Mouse (Mus musculus): ENCODE data around the gene Cdc27.
"Not testable (repeated sequence)": the region's sequence is repeated elsewhere in the genome, so short reads cannot be mapped to it uniquely, and the experiment has no call there.

Gene Cdc27

DNA sequence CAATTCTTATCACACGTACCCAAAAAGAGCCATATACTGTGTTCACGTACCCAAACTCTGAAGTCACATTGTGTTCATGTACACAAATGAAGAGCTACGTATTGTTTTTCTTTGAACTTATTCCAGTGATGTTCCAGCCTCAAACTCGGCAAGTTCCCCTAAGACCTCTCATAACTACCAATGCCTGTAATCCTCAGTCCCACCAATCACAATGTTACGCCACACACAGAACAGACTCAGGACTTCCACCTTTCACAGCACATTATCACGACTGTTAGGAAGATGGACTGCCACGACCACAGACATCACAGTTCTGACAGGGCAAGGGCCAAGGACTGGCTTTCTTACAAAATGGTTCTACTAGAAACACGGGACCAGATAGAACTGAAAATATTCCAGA lies 20.1 kb upstream of the Cdc27 start:
- DNase-seq = not testable (repeated sequence)

DNA sequence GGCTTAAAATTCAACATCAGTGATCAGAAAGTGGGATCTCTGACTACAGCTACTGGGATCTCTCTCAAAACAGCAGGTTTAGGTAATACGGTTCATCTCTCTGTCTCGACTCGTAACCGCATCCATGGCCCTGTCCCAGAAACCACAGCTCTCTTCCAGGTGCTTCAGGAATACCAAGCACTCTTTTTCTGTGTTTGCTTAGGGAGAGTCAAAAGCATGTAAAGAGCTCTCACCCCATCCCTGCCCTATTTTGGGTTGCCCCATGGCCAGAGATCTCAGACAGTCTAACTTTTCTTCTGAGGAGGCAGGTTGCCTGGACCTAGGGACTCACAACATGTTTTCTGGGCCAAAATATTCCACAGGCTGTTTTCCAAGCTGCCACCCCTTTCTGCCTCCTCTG lies 17.9 kb upstream of the Cdc27 start:
- DNase-seq = no peak

DNA sequence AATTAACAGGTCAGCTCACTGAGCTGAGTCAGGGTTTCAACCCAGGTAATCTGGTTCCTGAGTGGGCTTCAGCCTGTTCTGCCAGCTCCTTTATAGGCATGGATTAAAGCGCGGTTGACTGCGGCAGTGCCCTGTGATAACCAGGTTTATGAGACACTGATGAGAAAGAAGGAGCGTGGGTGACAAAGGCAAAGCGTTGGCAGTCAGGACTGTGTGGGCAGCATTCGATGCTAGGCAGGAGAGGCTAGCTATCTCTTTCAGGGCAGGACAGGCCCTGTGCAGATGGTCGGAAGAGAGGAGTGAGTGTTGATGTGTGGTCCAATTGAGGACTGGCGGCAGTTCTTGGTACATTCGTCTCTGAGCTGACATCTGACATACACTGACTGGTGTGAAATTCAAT lies 17.3 kb upstream of the Cdc27 start:
- DNase-seq = no peak

DNA sequence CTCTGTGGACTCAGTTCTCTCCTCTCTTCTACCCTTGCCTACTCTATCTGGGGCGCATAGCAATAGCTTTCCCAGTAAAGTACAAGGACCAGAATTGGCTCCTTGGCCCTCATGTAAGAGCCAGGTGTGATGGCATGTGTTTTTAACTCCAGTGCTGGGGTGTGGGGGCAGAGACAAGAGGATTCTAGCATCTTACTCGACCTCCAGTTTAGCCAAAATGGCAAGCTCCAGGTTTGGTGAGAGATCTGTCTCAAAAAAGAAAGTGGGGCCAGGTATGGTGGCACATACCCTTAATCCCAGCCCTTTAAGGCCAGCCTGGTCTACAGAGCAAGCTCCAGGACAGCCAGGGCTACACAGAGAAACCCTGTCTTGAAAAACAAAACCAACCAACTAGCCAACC lies 16.4 kb upstream of the Cdc27 start:
- DNase-seq = no peak

DNA sequence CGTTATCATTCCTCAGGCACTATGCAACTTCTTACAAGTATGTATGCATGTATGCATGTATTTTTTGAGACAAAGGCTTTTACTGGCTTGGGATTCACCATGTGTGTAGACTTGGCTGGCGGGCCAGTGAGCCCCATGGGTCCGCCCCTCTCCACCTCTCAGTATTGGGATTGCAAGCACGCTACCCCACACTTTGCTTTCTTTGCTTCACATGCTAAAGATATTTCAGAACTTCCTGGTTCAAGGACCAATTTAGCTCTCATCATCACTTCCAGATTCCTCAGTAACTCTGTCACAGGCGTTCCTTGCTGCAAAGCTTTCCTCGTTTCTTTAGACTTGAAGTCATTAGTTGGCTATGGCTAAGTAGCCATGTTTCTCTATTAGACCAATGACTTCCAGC lies 15.7 kb upstream of the Cdc27 start:
- no peak for DNase-seq

DNA sequence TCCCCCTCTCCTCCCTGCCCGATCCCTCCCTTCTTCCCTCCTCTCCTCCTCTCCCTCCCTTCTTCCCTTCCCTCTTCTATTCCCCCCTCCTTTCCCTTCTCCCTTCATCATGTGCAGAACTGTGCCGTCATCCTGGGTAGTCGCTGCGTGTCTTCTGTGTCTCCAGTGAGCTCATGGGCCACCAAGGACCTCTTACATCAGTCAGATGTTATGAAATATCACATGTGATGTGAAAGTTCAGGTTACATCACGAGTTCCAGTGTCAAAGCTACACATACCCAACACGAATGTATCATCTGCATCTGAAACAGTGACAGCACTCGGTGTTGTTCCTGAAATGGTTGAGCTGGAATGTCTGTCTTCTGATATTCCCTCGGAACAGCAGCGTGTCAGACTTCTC lies 14.8 kb upstream of the Cdc27 start:
- no peak for DNase-seq

DNA sequence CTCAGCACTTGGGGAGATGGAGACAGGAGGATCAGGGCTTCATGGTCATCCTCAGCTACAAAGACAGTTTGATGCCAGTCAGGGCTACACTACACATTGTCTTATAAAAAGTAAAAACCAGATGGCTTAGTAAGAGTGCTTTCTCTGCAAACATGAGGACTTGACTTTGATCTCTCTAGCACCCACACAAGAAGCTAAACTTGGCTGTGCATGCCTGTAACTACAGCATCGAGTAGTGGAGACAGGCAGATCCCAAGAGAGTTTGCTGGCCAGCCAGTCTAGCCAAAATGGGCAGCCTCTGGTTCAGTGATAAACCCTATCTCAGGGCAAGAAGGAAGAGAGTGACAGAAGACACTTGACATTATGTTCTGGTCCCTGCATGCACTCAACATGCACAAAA lies 13.1 kb upstream of the Cdc27 start:
- DNase-seq = no peak

DNA sequence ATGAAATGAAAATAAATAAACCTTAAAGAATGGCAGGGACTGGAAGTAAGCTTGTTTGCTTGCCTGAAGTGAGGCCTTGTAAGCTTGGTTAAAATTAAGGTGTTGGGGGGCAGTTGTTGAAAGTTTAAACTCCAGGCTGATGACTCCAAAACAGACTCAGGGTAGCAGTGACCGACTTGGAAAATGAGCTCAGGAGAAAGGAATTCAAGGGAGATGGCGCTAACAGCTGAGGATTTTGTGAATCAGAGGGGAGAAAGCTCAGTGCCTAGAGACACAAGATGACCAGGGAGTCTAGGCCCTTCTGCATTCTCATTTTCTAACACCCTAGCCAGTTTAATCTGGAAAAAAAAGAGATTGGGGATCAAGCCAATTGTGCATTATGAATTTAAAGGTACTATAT lies 10.6 kb upstream of the Cdc27 start:
- no peak for DNase-seq

DNA sequence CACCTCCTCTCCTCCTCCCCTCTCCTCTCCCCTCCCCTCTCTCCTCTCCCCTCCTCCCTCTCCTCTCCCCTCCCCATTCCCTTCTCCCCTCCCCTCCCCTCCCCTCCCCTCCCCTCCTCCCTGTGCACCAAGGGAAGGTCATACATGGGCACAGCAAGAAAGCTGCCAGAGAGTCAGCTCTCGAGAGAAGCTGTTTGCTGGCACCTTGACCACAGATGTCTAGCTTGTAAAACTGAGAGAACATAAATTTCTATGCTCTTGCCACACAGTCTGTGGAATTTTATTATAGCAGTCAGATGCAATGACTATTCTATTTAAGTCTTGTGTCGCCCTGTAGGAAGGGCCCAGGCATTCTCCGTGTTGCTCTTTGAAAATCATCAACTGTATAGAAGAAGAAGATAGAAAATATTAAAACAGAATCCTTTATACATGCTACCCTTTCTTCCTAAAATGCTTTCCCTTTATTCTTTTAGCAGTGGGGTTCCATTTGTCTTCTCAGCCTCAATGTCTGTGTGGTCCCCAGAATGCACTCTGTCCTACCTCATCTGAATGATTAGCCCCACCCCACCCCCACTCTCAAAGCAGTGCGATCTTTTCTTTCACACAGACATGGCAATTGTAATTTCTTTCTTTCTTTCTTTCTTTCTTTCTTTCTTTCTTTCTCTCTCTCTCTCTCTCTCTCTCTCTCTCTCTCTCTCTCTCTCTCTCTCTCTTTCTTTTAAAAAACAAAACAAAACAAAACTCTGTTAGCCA lies 8.4 kb upstream of the Cdc27 start:
- no peak for DNase-seq

DNA sequence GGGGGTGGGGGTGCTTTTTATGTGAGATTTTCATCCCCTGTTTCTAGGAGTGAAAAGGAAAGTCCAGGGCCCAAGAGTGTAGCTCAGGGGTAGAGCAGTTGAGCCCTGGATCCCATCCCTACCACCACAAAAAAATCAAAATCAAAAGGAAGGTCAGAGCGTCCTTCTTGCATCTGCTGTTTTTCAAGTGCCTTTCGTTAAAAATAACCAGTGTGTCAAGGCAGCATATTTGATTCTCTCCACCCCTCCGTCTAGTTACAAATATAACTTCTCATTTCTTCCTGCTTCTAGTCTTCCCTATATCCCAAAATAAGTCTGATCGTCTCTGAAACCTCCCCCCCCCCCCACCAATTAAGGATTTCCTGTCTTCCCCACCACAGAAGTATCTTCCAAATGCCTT lies 7.6 kb upstream of the Cdc27 start:
- DNase-seq = no peak

DNA sequence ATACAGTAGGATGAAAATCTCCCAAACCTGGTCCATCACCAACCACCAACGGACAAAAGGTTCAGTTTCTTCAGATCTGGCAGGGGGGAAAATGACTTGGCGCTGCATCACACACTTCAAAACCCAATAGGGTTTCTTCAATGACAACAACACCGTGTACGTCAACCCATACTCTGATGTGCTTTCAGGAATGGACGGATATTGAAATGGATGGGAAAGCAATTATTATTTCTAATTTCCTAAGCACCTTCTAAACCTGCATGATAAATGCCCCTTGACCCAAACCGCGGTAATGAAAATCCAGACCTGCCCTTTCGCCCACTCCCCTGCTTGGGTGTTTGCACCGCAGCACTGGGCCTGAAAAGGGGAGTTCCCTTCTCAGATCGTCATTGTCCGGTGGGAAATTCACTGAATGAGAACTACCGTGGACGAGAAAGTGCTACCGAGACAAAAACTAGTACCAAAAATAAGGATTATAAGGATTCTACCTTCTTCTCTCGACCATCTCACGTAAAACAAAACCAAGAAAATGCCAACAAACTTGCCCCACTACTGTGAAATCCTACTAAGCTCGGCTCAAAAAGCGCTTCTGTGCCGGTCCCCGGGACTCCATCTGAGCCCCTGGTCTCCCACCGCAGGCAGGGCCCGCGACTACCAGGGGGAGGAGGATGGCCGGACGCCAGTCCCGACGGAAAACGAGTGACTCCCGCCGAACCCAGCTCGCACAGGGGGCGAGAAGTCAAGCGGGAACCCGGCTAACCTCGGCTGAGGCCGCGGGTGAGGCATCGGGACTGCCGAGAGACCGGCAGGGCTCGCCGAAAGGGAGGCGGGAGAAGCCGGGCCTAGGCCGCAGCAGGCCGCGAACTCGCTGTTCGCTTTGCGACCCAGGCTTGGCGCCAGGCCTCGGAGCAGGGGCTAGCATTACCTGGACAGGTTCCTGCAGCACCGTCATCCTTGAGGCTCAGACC lies 698 bp downstream of the Cdc27 start:
- no peak for DNase-seq

DNA sequence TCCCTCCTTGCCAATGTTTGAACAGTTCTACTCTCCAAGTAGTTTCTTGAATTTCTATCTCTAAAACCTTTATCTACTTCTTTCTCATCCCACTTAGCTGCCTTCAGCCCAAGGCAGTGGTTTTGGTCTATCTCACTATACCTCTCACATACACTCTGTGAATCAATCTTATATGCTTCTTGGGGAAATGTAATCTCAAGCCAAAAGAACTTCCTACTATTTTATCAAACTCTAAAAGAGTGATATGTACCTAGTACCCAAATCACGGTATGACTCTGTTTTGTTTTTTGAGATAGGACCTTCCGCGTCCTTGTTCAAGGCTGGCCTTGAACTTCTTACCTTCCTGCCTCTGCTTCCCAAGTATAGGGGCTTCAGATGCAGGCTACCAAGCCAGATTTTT lies 2.9 kb downstream of the Cdc27 start:
- no peak for DNase-seq

DNA sequence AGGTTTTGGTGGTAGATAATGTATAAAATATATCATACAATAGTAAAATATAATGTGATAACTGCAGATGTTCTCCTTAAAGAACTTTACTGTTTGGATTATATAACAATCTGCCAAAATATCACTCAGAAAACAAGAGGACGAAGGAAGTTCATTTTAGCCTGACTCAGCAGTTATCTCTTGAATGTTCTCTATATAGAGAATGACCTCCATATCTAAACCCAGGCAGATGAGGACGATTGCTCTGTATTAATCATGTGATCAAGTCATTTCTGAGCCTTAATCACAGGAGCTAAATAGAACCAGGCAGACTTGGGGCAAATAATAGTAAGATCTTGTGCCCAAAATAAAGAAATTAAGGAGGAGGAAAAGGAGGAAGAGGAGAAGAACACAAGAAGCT lies 5.9 kb downstream of the Cdc27 start:
- DNase-seq = no peak

DNA sequence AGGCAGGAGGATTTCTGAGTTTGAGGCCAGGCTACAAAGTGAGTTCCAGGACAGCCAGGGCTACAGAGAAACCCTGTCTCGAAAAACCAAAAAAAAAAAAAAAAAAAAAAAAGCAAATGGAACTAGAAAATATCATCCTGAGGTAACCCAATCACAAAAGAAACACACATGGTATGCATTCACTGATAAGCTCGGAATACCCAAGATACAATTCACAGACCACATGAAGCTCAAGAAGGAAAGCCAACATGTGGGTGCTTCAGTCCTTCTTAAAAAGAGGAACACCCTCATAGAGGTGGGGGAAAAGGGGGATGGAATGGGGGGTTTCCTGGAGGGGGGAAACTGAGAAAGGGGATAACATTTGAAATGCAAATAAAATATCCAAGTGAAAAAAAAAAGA lies 7.1 kb downstream of the Cdc27 start:
- DNase-seq = not testable (repeated sequence)

DNA sequence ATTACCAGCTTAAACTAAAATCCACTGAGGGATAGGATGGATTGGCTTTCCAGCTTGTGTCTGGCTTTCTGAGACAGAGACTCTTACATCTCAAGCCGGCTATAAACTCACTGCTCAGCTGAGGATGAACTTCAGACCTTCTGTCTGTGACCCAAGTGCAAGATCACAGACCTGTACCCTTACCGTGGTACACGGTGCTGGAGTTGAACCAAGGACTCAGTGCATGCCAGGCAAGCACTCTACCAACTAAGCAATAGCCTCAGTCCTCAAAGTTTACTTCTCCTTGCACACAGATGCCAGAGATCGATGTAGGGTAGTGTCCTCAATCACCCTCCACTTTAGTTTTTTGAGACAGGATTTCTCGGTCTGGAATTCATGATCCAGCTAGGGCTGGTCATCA lies 10.6 kb downstream of the Cdc27 start:
- no peak for DNase-seq

DNA sequence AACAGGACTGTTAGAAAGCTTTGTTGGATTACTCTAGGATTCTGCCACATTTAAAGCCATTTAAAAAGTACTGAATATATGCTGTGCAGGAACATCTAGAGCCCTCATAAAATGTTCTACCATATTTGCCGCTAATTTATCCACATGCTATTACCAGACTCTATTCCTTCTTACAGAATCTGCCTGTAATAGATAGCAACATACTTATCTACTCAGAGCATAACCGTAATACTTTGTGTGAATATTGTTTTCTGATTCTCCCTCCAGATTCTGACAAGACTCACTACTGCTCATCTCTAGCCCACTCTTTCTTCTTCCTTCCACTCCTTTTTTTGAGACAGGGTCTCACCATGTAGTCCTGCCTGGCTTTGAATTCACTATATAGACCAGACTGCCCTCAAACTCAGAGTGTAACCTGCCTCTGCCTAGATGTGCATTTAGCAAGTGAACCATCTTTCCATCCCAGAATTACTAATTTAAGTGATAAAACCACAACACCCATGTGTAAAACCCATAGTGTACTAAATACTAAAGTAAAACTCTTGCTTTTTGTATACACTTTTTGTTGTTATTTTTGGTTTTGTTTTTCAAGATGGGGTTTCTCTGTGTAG lies 12.4 kb downstream of the Cdc27 start:
- no peak for DNase-seq

DNA sequence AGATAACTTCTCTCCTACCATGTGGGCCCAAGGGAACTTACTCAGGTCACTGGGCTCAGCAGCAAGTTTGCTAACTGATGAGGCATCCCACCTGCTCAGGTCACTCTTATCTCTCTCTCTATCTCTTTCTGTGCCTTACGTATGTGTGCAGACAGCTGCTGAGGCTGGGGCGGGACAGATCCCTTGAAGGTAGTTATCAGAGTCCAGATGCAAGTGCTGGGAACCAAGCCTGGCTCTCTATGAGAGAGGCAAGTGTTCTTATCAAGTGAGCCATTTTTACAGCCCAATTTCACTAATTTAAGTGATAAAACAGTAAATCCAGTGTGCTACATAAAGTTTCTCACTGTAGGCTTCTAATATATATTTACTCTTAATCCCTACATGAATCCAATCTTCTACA lies 13.6 kb downstream of the Cdc27 start:
- no peak for DNase-seq

DNA sequence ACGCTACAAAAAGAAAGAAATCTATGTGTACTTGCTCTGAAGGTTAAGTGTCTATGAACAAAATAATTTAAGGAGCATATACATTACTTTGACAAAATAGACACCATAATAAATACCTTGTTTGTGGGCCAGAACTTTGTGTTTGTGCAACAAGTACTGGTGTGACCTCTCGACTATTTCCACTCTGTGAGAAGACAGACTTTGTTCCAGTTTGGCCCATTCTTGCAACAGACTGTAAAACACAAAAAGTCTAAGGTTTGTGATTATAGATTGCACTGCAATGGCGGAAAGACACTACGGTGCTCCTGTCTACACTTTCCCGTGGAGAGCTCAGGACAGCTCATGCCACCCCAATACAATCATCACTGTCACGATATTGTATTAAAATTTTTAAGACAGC lies 24.5 kb downstream of the Cdc27 start:
- DNase-seq = no peak

DNA sequence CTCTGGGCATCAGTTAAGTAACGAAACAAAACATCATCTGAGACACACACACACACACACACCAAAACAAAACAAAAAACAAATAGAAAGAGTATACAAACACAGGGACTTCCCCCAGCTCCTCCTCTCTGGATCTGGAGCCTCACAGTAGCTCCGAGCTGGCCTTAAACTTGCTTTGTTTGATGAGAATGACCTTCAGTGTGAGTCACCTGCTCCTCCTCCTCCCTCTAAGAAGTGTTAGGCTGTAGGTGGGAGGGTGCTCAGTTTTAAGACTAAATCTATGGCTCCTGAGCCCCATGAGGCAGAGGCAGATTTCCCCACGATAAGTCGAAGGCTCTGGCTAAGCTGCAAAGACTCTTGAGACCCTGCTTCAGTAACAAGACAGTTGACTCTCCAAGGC lies 38.0 kb downstream of the Cdc27 start:
- DNase-seq = no peak

DNA sequence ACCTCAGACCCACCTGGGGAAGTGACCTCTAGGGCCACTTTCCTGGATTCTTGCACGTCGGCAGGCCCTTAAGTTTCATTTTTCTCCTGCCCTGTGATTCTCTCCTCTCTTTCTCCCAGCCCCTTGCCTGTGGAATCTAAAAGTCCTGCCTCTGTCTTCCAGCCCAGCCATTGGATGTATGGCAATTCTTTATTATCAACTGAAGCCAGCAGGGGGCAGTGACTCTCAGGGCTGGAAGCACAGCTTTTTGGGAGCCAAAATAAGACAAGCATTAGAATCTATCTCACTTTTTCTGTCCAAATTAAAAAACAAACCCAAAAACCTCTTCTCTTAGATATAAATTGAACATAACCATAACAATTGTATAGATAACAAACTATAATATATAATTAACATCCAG lies 39.8 kb downstream of the Cdc27 start:
- no peak for DNase-seq

DNA sequence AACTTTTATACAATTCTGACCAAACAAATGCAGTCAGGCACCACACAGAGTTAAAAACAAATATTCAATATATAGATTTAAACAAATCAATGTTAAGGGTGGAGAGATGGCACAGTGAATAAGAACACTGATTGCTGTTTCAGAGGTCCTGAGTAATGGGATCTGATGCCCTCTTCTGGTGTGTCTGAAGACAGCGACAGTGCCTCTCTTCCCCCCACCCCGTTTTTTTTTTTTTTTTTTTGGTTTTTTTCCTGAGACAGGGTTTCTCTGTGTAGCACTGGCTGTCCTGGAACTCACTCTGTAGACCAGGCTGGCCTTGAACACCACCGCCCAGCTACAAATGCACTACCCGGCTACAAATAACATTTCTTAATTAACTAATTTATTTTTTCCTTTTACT lies 42.0 kb downstream of the Cdc27 start:
- DNase-seq = no peak

DNA sequence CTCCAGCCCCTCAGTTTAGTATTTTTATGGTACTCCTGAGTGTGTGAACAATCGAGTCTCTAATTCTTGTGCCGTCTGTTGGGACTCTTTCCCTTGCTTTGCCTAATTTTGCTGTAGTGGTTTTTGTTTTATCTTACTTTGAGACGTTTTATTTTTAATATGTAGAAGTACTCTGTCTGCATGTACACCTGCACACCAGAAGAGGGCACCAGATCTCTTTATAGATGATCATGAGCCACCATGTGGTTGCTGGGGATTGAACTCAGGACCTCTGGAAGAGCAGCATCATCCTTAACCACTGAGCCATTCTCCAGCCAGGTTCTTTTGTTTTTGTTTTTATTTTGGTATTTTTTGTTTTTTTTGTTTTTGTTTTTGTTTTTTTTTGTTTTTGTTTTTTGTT lies 62.1 kb downstream of the Cdc27 start:
- no peak for DNase-seq

DNA sequence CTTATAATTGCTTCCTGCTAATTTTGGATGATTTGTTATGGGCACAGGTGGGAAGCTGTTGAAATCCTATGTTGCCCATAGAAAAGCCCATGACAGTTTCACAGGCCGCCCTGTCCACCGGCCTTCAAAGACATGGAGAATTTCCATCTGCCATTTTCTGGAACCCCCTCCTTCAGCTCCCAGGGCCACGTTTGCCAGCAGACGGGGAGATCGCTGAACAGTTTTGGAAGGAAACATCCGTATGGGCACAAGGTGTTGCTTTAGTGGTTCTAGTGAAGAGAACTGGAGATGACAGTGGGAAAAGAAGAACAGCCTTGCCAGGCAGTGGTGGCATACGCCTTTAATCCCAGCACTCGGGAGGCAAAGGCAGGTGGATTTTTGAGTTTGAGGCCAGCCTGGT lies 68.4 kb downstream of the Cdc27 start:
- no peak for DNase-seq

DNA sequence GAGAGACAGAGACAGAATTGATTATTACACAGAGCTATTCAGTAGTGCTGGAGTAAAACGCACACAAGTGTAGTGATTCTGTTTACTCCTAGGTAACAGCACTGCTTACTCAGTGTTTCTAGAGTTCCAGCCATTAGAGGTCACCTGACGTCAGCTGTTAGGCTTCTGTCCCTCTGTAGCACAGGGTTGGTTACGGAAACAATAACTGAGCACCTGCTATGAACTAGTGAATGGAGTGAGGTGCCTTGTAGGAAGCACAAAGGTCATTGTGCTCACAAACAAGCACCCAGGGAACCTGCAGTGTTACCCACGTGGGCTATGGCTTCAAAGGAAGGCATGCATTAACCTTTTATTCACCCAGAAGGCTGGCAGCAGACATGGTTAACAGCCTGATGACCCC lies 70.9 kb downstream of the Cdc27 start:
- DNase-seq = no peak

Data from cerebellum, postnatal 36 days (tissue).